In the genomic region with DNA sequence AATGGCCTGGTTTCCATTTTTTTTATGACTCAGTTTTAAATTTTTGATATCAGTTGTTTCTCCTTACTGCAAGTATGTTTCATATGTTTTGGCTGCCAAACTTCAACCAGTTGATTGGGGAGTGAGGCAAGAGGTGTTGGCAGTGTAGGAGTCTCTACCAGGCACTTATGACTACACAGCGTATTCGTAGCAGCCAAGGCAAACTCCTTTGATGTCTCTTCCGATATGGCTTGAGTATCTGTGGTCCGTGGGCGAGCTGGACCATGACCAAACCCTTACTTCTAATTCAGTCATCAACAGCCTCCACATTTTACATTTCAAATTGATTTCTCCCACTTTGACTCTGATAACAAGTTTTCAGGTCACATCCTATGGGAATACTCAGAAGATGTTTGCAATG, we compare ENCODE assay signal across 33 mouse cellular contexts. TPM values are rescaled to one million over a fixed set of nuclear protein-coding genes. Genes with fewer than 3 reads are reported as not detected.
DNase-seq lines count a peak whose midpoint lies in the region; ATAC-seq and TF ChIP-seq lines count a peak whose summit lies in the region.
"Had no signal": no experiment of that assay in that cellular context is flagged by ENCODE, and none has a peak within 500 bp of the region (broad histone marks: within the 10 kb centered on the region; RNA-seq: fewer than 3 reads in every experiment).

No protein-coding gene starts in this region.

- H3K27ac ChIP-seq in lung, postnatal 0 days (ENCODE audit: low read length): no peak overlapping the region
- H3K27ac ChIP-seq in hindbrain, embryonic 12.5 days: no peak overlapping the region
- H3K27ac ChIP-seq: forebrain, embryonic 12.5 days; hindbrain, embryonic 13.5 days; limb, embryonic 10.5 days; limb, embryonic 15.5 days; liver, embryonic 13.5 days; midbrain, embryonic 12.5 days; neural tube, embryonic 13.5 days; stomach, embryonic 15.5 days had no signal

- no peak for TF ChIP-seq CTCF in lung, postnatal 0 days (IDR thresholded peaks at IDR 0.05)

- H3K36me3 ChIP-seq in lung, postnatal 0 days (ENCODE audit: insufficient read depth, low read length): no peaks in the 10 kb centered on the region
- H3K36me3 ChIP-seq in hindbrain, embryonic 12.5 days: no peaks in the 10 kb centered on the region
- H3K36me3 ChIP-seq: forebrain, embryonic 12.5 days; hindbrain, embryonic 13.5 days; limb, embryonic 15.5 days; liver, embryonic 13.5 days; midbrain, embryonic 12.5 days; neural tube, embryonic 13.5 days; stomach, embryonic 15.5 days had no signal

- H3K4me3 ChIP-seq in lung, postnatal 0 days (ENCODE audit: low read depth, low read length): no peak overlapping the region
- H3K4me3 ChIP-seq in hindbrain, embryonic 12.5 days: no peak overlapping the region
- H3K4me3 ChIP-seq: erythroblast, embryonic 14.5 days; forebrain, embryonic 12.5 days; hindbrain, embryonic 13.5 days; limb, embryonic 10.5 days; limb, embryonic 15.5 days; liver, embryonic 13.5 days; midbrain, embryonic 12.5 days; neural tube, embryonic 13.5 days; stomach, embryonic 15.5 days had no signal

- WGBS in lung, postnatal 0 days: 50% methylated on average over 5 of the region's 5 CpGs
- WGBS in hindbrain, embryonic 12.5 days: 96% methylated on average over 5 of the region's 5 CpGs

- no peak overlapping the region for H3K9ac ChIP-seq in lung, postnatal 0 days (replicated peaks; ENCODE audit: low read depth)
- H3K9ac ChIP-seq in hindbrain, embryonic 12.5 days: no peak overlapping the region
- H3K9ac ChIP-seq: forebrain, embryonic 12.5 days; forebrain, postnatal 0 days; hindbrain, embryonic 13.5 days; limb, embryonic 15.5 days; liver, embryonic 13.5 days; midbrain, embryonic 12.5 days; neural tube, embryonic 13.5 days; stomach, embryonic 15.5 days had no signal

- no peaks in the 10 kb centered on the region for H3K4me1 ChIP-seq in lung, postnatal 0 days (ENCODE audit: insufficient read depth, low read depth, low read length)
- no peaks in the 10 kb centered on the region for H3K4me1 ChIP-seq in hindbrain, embryonic 12.5 days
- H3K4me1 ChIP-seq: hindbrain, embryonic 13.5 days; limb, embryonic 15.5 days; liver, embryonic 13.5 days; midbrain, embryonic 12.5 days; neural tube, embryonic 13.5 days; stomach, embryonic 15.5 days had no signal

- ATAC-seq in lung, postnatal 0 days: no peak
- no peak for ATAC-seq in hindbrain, embryonic 12.5 days (ENCODE audit: low FRiP score)
- ATAC-seq: CD4-positive, CD25-positive, alpha-beta regulatory T cell, adult 4 months; forebrain, postnatal 0 days; intestine, embryonic 16.5 days had no signal

- peak; percentile 21 to 46 for DNase-seq in frontal cortex, postnatal 36 days (ENCODE audit: low spot score in 2 of 2)
- DNase-seq in frontal cortex, postnatal 14 days (ENCODE audit: low spot score in 2 of 2): no peak
- peak; percentile 20 for DNase-seq in lung, postnatal 0 days (ENCODE audit: low spot score)
- DNase-seq in lung, adult 18-20 months: no peak
- peak; percentile 15 for DNase-seq in right cerebral cortex, postnatal 25 days
- no peak for DNase-seq in right cerebral cortex, postnatal 4 days
- no peak for DNase-seq in gastrocnemius, adult 8-10 months (ENCODE audit: low spot score in 2 of 2)
- DNase-seq: adrenal gland, postnatal 25 days; cerebellum, adult 18-20 months; cerebellum, postnatal 10 days; forebrain, postnatal 0 days; gastrocnemius, postnatal 14 days; heart, postnatal 36 days; kidney, adult 8-10 months; kidney, postnatal 10 days; layer of hippocampus, postnatal 36 days; liver, embryonic 13.5 days; lung, adult 2 months; thymus, adult 18-20 months; thymus, postnatal 25 days had no signal

- no peaks in the 10 kb centered on the region for H3K27me3 ChIP-seq in lung, postnatal 0 days (replicated peaks; ENCODE audit: insufficient read depth, low read length)
- no peaks in the 10 kb centered on the region for H3K27me3 ChIP-seq in hindbrain, embryonic 12.5 days
- H3K27me3 ChIP-seq: forebrain, embryonic 12.5 days; hindbrain, embryonic 13.5 days; limb, embryonic 15.5 days; liver, embryonic 13.5 days; midbrain, embryonic 12.5 days; neural tube, embryonic 13.5 days; stomach, embryonic 15.5 days had no signal

- TF ChIP-seq EP300 in lung, postnatal 0 days (IDR thresholded peaks at IDR 0.05): no peak

- H3K9me3 ChIP-seq in lung, postnatal 0 days (ENCODE audit: low read length): no peaks in the 10 kb centered on the region
- H3K9me3 ChIP-seq in hindbrain, embryonic 12.5 days (replicated peaks): no peaks in the 10 kb centered on the region
- H3K9me3 ChIP-seq: forebrain, embryonic 12.5 days; hindbrain, embryonic 13.5 days; limb, embryonic 10.5 days; limb, embryonic 15.5 days; liver, embryonic 13.5 days; midbrain, embryonic 12.5 days; neural tube, embryonic 13.5 days; stomach, embryonic 15.5 days had no signal

- H3K4me2 ChIP-seq in lung, postnatal 0 days (replicated peaks; ENCODE audit: low read depth, low read length): no peak overlapping the region
- H3K4me2 ChIP-seq in hindbrain, embryonic 12.5 days (replicated peaks): no peak overlapping the region
- H3K4me2 ChIP-seq: forebrain, embryonic 12.5 days; heart, embryonic 11.5 days; hindbrain, embryonic 13.5 days; limb, embryonic 15.5 days; liver, embryonic 13.5 days; midbrain, embryonic 12.5 days; neural tube, embryonic 13.5 days; stomach, embryonic 15.5 days had no signal

RNA-seq across cellular contexts. Expression of gene Sema5a, which starts 52.7 kb away (rescaled TPM):
- polyA plus RNA-seq in lung, postnatal 0 days (2015; fragmentation: Nextera tagmentation; extraction: Ambion mirVana): 8.5 and 9.2 TPM in 2 replicates
- polyA plus RNA-seq in hindbrain, embryonic 12.5 days (2016; fragmentation: Nextera tagmentation; extraction: Ambion mirVana): 11.2 and 11.6 TPM in 2 replicates
- 1 to 10 TPM; 1.2 to 2.3 (median 1.9) TPM for total RNA-seq in gastrocnemius, adult 8-10 months (2022)
- total RNA-seq: granulocyte monocyte progenitor cell, adult 5-6 weeks had no signal
- polyA plus RNA-seq: erythroblast, embryonic 14.5 days had no signal

Comparison
In these comparisons a context has a peak if more than half of its experiments do, and no peak if none do; other contexts are left out.
1. DNase-seq: peak in frontal cortex, postnatal 36 days (2 of 2), lung, postnatal 0 days (single experiment) and right cerebral cortex, postnatal 25 days (single experiment); none in frontal cortex, postnatal 14 days (0 of 2), lung, adult 18-20 months (0 of 2), right cerebral cortex, postnatal 4 days (single experiment) and gastrocnemius, adult 8-10 months (0 of 2).